Mouse (Mus musculus) neural tube, embryonic 14.5 days (tissue): ENCODE measurements around the gene Fcgr1. TPM values are rescaled to one million over a fixed set of nuclear protein-coding genes. Genes with fewer than 3 reads are reported as not detected.
"Not testable (repeated sequence)": the region's sequence is repeated elsewhere in the genome, so short reads cannot be mapped to it uniquely, and the experiment has no call there.

Experiments used
- ATAC-seq: fragments of 200-750 bp; cut with Nextera tagmentation; 2 replicates; pipeline ENCODE4 v1.8.0; 2017; ENCODE audit warnings: low read depth, mild to moderate bottlenecking, moderate TSS enrichment, moderate library complexity
- H3K27ac ChIP-seq: fragments of 300-500 bp; sonication (generic); 2 replicates; pipeline ENCODE4 v1.5.1; 2014; ENCODE audit warnings: low read depth, mild to moderate bottlenecking, control low read depth, low read length, moderate library complexity, mixed read lengths
- H3K27me3 ChIP-seq: fragments of 300-500 bp; sonication (generic); 2 replicates; pipeline ENCODE4 v1.6.1; 2014; ENCODE audit warnings: low read length; ENCODE audit not compliant: control insufficient read depth, insufficient read depth
- H3K36me3 ChIP-seq: fragments of 300-500 bp; sonication (generic); 2 replicates; pipeline ENCODE4 v1.6.1; 2014; ENCODE audit warnings: low read length, mixed read lengths; ENCODE audit not compliant: control insufficient read depth, insufficient read depth
- H3K4me1 ChIP-seq: fragments of 300-500 bp; sonication (generic); 2 replicates; pipeline ENCODE4 v1.6.1; 2014; ENCODE audit warnings: low read length; ENCODE audit not compliant: control insufficient read depth, insufficient read depth
- H3K4me2 ChIP-seq: fragments of 300-500 bp; sonication (generic); 2 replicates; pipeline ENCODE4 v1.6.1; 2014; ENCODE audit warnings: mild to moderate bottlenecking, low read depth, low read length, control low read depth
- H3K4me3 ChIP-seq: fragments of 300-500 bp; sonication (generic); 2 replicates; pipeline ENCODE4 v1.5.1; 2014; ENCODE audit warnings: low read depth, low read length, control low read depth, mixed read lengths
- H3K9ac ChIP-seq: fragments of 300-500 bp; sonication (generic); replicated peaks from 2 replicates; pipeline ENCODE4 v1.6.1; 2014; ENCODE audit warnings: low read depth, mild to moderate bottlenecking, control low read depth, low read length, mixed read lengths
- H3K9me3 ChIP-seq: fragments of 300-500 bp; sonication (generic); 2 replicates; pipeline ENCODE4 v1.6.1; 2016; ENCODE audit warnings: low read length; ENCODE audit not compliant: control insufficient read depth
- WGBS: fragments of 180-500 bp; shearing (Covaris S2); extraction: QIAGEN DNeasy Blood & Tissue Kit; methylation state at CpG from one replicate; pipeline ENCODE4 v1.1.7; 2014; 5-methylcytosine and 5-hydroxymethylcytosine counted together
- polyA plus RNA-seq: library from polyadenylated mRNA; unstranded; fragments of >200 nt; fragmentation: Nextera tagmentation; extraction: Ambion mirVana; gene quantifications from 2 replicates; pipeline ENCODE4 v1.2.1, GENCODE M21; 2014

Fcgr1 gene
- polyA plus RNA-seq, 1 experiment from 2014 or later, result 0.37 TPM

DNA sequence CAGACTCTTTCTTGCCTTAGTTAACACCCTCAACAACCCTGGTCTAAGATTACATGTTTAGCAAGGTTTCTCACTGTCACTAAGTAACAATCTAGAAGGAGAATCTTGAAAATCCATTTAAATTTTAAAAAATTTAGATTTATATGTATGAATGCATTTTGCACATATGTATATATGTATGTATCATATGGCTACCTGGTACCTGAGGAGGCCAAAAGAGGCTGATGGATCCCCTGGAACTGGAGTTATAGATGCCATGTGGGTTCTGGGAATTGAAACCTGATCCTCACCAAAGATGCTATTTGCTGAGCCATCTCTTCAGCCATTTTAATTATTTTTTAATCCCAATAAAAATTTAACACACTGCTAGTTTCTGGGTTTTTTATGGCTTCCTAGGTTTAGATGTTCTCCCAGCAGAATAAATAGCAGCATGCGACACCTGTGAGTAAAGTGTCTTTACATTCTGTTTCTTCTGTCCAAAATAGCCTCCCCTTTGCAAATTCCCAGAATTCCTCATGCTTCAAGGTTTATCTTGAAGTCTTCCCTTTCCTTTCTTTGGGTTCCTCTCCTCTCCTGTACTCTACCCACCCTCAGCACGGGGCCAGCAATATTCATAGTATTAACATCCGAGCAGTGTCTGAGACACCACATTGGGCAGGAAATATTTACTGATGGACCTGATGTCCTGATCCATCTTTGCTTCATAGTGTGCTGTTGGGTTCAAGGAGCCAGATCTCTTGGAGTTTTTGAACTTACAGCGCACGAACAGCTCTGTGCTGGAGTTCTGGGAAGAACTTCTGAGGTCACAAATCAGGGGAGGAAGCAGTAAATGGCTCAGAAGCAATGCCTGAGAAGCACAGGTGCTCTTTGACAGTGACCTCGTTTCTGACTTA is 45.4 kb downstream of the Fcgr1 start:
- Histone ChIP-seq H3K4me1 (peaks cover 10% of the 10 kb centered on the region), H3K36me3 (no peaks in the 10 kb centered on the region), H3K4me3 (no peak overlapping the region), H3K4me2 (no peak overlapping the region; the same call in 1 of the 2 replicates), H3K9ac (no peak overlapping the region), H3K27me3 (no peaks in the 10 kb centered on the region), H3K9me3 (no peaks in the 10 kb centered on the region), H3K27ac (no peak overlapping the region)
- ATAC-seq, result no peak
- WGBS, result 50% methylated on average over 6 of the region's 6 CpGs

DNA sequence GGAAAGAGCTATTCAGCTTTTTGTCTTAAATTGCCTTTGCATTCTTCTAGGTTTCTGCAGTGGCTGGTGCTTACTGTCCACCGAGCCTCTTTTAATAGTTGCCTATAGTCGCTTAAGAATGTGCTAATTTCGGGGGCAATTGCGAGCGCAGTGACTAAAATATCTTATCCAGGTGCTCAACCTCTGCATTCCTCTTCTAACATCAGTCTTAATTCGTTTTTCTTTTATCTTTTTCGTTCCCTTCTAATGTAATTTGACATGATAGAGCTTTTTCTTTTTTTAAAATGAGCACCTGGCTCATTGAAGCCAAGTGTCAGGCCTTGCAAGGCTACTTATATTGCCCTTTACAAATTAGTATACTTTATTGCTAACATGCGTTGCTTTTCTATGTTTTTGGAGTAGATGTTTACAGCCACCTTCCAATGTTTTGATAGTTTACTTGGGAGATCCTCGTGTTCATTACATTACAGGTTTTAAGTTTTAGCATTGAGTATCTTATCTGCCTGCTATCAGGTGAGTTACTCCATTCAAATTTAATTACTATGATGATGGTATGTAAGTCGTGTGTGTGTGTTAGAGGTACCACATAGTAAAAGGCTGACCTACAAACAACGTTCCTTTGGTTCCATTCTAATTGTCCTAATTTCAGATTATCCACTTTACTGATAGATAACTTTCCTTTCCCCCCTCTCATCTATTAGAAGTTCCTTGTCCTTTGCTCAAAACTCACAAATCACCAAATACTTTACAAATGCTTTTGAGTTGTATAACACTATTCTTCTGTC is 46.2 kb downstream of the Fcgr1 start:
- Histone ChIP-seq H3K9me3 (no peaks in the 10 kb centered on the region), H3K9ac (no peak overlapping the region), H3K4me2 (peak overlapping the region; percentile 32; the same call in 1 of the 2 replicates), H3K4me1 (peaks cover 10% of the 10 kb centered on the region), H3K27me3 (no peaks in the 10 kb centered on the region), H3K36me3 (no peaks in the 10 kb centered on the region), H3K4me3 (peak overlapping the region; percentile 17; the same call in 1 of the 2 replicates), H3K27ac (no peak overlapping the region)
- 3% methylated on average over 11 of the region's 11 CpGs for WGBS
- ATAC-seq, result no peak

DNA sequence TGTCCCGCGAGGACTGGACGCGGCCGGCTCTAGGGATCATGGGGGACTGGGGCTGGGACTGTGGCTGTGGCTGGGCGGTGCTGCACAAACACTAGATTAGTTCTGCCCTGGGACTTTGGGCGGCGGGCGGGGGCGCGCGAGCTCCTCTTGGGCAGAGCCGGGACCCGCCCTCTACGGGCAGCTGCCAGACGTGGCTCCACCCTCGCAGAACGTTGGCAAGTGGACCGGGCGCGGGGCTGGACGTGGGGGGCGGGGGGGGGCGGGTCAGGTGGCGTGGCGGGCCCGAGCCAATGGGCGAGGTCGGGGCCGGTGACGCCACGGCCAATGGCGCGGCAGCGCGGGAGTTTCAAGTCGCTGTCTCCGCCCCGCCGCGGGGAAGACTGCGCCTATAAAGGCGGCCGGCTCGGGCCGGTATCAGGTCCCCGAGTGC is 47.3 kb downstream of the Fcgr1 start, which contains the start of gene Hist2h3c1:
Hist2h3c1 (plus strand) TSS at position 259 of the 430 bp plus-strand sequence.
- H3K9me3 ChIP-seq, H3K4me1 ChIP-seq, H3K27ac ChIP-seq, H3K36me3 ChIP-seq, H3K27me3 ChIP-seq, H3K9ac ChIP-seq: not testable (repeated sequence)
- no CpG with 5 or more reads among the region's 47 CpGs for WGBS
- H3K4me3 ChIP-seq, result peak within 1 kb of the TSS; percentile 24
- peak; percentile 86 for ATAC-seq
- H3K4me2 ChIP-seq, result peak within 1 kb of the TSS; percentile 32; the same call in 1 of the 2 replicates

GRCm38 (mm10) chr3:96246018-96246417 is 47.8 kb downstream of the Fcgr1 start:
- under 1% methylated on average over 10 of the region's 21 CpGs for WGBS
- not testable (repeated sequence) for H3K4me1 ChIP-seq, H3K36me3 ChIP-seq, H3K27me3 ChIP-seq, H3K9ac ChIP-seq, ATAC-seq, H3K9me3 ChIP-seq, H3K27ac ChIP-seq
- Histone ChIP-seq H3K4me3 (peak overlapping the region; percentile 24), H3K4me2 (peak overlapping the region; percentile 29; the same call in 1 of the 2 replicates)

DNA sequence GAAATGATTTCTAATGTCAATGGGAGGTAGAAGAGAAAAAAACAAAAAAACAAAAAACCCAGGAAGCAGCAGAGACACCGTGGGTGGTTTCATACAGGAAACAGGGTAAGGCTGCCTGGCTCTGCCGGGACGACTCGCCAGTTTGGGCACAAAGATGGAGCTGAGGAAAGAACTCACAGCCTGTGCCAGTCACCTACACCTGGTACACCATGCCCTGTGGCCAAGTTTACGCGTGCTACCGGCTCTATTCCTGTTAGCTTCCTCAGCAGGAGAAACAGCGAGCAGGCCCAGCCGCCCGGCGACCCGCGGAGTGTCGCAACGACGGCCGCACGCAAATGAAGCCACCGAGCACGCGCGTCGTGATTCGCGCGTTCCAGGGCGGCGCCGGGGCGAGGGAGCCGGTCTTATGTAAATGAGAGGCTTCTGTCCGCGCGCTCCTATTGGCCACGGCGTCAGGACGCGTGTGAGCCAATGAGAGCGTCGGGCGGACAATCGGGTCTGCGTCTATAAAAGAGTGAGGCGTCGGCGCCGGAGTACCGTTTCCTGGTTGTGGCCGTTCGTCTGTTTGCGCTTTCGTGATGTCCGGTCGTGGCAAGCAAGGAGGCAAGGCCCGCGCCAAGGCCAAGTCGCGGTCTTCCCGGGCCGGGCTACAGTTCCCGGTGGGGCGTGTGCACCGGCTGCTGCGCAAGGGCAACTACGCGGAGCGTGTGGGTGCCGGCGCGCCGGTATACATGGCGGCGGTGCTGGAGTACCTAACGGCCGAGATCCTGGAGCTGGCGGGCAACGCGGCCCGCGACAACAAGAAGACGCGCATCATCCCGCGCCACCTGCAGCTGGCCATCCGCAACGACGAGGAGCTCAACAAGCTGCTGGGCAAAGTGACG is 48.5 kb downstream of the Fcgr1 start, which contains the start of gene Hist2h2aa1:
Hist2h2aa1 (plus strand) TSS at position 495 of the 884 bp plus-strand sequence.
- peak; percentile 92 for ATAC-seq
- H3K36me3 ChIP-seq, H3K27me3 ChIP-seq, H3K9me3 ChIP-seq: not testable (repeated sequence)
- Histone ChIP-seq H3K27ac (peak within 1 kb of the TSS; percentile 92), H3K4me1 (peaks cover 12% of the 10 kb centered on the region), H3K4me3 (peak within 1 kb of the TSS; percentile 42), H3K9ac (peak within 1 kb of the TSS; percentile 62), H3K4me2 (peak within 1 kb of the TSS; percentile 57)
- WGBS, result under 1% methylated on average over 22 of the region's 88 CpGs

DNA sequence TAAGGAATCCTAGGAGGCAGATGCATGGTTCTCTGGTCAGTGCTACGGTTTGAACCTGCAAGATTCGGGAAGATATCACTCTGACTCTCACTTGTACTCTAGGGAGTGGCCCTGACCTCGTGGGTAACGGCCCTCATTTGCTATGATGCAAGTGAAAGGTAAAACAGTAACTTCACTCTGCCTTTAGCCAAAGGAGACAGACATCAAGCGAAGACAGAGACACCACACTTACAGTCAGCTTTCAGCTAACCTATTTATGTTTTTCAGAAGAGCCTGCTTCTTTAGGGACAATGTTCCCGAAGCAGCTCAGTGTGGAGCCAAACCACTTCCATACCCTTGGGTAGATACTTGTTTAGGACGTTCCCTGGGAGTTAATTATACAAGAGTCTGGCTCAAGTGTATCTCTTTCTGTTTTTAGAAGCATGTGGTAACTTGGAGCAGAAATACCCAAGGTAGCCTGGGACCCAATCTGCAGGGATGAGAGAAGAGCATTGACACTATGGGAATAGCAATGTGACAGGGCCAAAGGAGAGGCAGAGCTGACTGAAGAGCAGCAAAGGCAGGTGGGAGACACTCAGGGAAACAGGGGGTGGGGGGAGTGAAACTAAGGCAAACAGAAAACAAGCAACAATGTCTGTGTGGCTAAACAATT is 49.7 kb downstream of the Fcgr1 start:
- ATAC-seq, result no peak
- Histone ChIP-seq H3K27ac (peak overlapping the region; percentile 92; the same call in 1 of the 2 replicates), H3K27me3 (no peaks in the 10 kb centered on the region), H3K4me1 (peaks cover 12% of the 10 kb centered on the region), H3K36me3 (no peaks in the 10 kb centered on the region), H3K9me3 (no peaks in the 10 kb centered on the region), H3K9ac (no peak overlapping the region), H3K4me2 (peak overlapping the region; percentile 57), H3K4me3 (peak overlapping the region; percentile 42)
- WGBS, result 89% methylated on average over 7 of the region's 7 CpGs

DNA sequence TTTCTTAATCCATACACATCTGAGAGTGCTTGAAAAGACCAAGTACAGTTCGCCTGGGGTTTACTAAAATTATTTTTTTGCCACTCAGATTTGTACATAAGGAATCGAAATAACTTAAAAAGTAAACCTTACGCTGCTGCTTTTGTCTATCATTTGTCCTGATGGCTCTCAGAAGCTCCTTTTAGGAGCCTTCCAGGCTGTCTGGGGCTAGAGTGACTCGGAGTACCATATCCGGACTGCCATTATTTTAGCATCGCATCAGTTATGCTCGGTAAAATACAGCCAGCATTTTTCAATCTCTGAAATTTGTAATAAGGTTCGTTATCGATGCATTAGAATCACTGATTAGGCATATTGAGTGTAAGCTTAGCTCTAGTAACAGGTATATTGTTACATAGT is 53.0 kb downstream of the Fcgr1 start:
- Histone ChIP-seq H3K9me3 (no peaks in the 10 kb centered on the region), H3K4me3 (peak overlapping the region; percentile 28), H3K4me2 (peak overlapping the region; percentile 40), H3K36me3 (no peaks in the 10 kb centered on the region), H3K27ac (peak overlapping the region; percentile 67; the same call in 1 of the 2 replicates), H3K27me3 (no peaks in the 10 kb centered on the region), H3K4me1 (peaks cover 12% of the 10 kb centered on the region), H3K9ac (peak overlapping the region; percentile 8)
- WGBS, result 74% methylated on average over 9 of the region's 9 CpGs
- ATAC-seq, result no peak
